In genomic region chr11:86545556-86545955, GRCm38 (mm10) we compare ENCODE assay signal across 8 mouse cellular contexts. TPM values are rescaled to one million over a fixed set of nuclear protein-coding genes. Genes with fewer than 3 reads are reported as not detected.
A peak's percentile ranks its signal among the peaks of the same experiment; 100 is the strongest.
DNase-seq lines count a peak whose midpoint lies in the region; ATAC-seq and TF ChIP-seq lines count a peak whose summit lies in the region.

No protein-coding gene starts in this region.

- ATAC-seq in heart, embryonic 11.5 days (replicated peaks; ENCODE audit: insufficient number of reproducible peaks, low FRiP score, low TSS enrichment) = no peak
- no peak for ATAC-seq in heart, embryonic 16.5 days (replicated peaks; ENCODE audit: extremely low read depth, insufficient read depth, low FRiP score)
- ATAC-seq in liver, embryonic 16.5 days (ENCODE audit: low read depth) = no peak

- 71% methylated on average over 8 of the region's 8 CpGs for WGBS in heart, embryonic 11.5 days (ENCODE audit: insufficient replicate concordance)
- 74% methylated on average over 8 of the region's 8 CpGs for WGBS in heart, embryonic 16.5 days
- 59% methylated on average over 8 of the region's 8 CpGs for WGBS in liver, embryonic 16.5 days (ENCODE audit: insufficient replicate concordance)

- H3K4me2 ChIP-seq in heart, embryonic 11.5 days = peak overlapping the region; percentile 71
- H3K4me2 ChIP-seq in heart, embryonic 16.5 days (ENCODE audit: low read depth, low read length) = peak overlapping the region; percentile 72
- H3K4me2 ChIP-seq in liver, embryonic 16.5 days (ENCODE audit: low read depth, low read length) = peak overlapping the region; percentile 71

- no peaks in the 10 kb centered on the region for H3K9me3 ChIP-seq in heart, embryonic 11.5 days (replicated peaks; ENCODE audit: control insufficient read depth, low read length)
- no peaks in the 10 kb centered on the region for H3K9me3 ChIP-seq in ES-E14 (ENCODE audit: control insufficient read depth, insufficient read depth, low read depth, low read length)
- H3K9me3 ChIP-seq in heart, embryonic 16.5 days (replicated peaks; ENCODE audit: control insufficient read depth, low read length) = peaks cover 4% of the 10 kb centered on the region; the same call in 1 of the 2 replicates
- no peaks in the 10 kb centered on the region for H3K9me3 ChIP-seq in liver, embryonic 16.5 days (replicated peaks; ENCODE audit: control insufficient read depth, low read length)

- DNase-seq in heart, postnatal 14 days = no peak
- DNase-seq in ES-E14 (ENCODE audit: low read depth, low spot score) (no peak), adipocyte (ENCODE audit: low spot score) (no peak)
- DNase-seq in adrenal gland, postnatal 14 days = no peak
- no peak for DNase-seq in Muller cell, postnatal 12 days (ENCODE audit: inconsistent ontology term)

- in situ Hi-C loops in ES-E14 (cut with MboI; ENCODE audit: low sequenced_read_pairs in 2 of 2, unreplicated experiment in 2 of 2) = no loop called here

- intact Hi-C loops in heart, postnatal 14 days (cut with DNase I) = no loop called here

- peaks cover 7% of the 10 kb centered on the region for H3K4me1 ChIP-seq in heart, embryonic 11.5 days (ENCODE audit: control insufficient read depth, insufficient read depth, low read length)
- no peaks in the 10 kb centered on the region; a peak in 1 of 4 replicates for H3K4me1 ChIP-seq in ES-E14 (ENCODE audit: control insufficient read depth in 2 of 2, insufficient read depth in 2 of 2, low read length in 2 of 2, poor library complexity in 1 of 2)
- peaks cover 32% of the 10 kb centered on the region for H3K4me1 ChIP-seq in heart, embryonic 16.5 days (ENCODE audit: control insufficient read depth, insufficient read depth, low read length)
- H3K4me1 ChIP-seq in liver, embryonic 16.5 days (ENCODE audit: control insufficient read depth, low read depth, low read length) = peaks cover 21% of the 10 kb centered on the region

- H3K9ac ChIP-seq in heart, embryonic 11.5 days (ENCODE audit: low read depth, low read length) = peak overlapping the region; percentile 76
- H3K9ac ChIP-seq in ES-E14 (ENCODE audit: insufficient read depth, low read depth, low read length, poor library complexity, severe bottlenecking) = peak overlapping the region; percentile 47; the same call in 1 of the 2 replicates
- H3K9ac ChIP-seq in heart, embryonic 16.5 days (ENCODE audit: low read length) = peak overlapping the region; percentile 76
- H3K9ac ChIP-seq in liver, embryonic 16.5 days (ENCODE audit: low read depth, low read length) = peak overlapping the region; percentile 68

- peak overlapping the region; percentile 84; the same call in 1 of the 2 replicates for H3K27ac ChIP-seq in heart, embryonic 11.5 days (ENCODE audit: low read depth, low read length)
- no peak overlapping the region for H3K27ac ChIP-seq in ES-E14 (ENCODE audit: insufficient read depth, low read depth, low read length, poor library complexity, severe bottlenecking)
- peak overlapping the region; percentile 90 for H3K27ac ChIP-seq in heart, embryonic 16.5 days (ENCODE audit: low read length)
- peak overlapping the region; percentile 92 for H3K27ac ChIP-seq in liver, embryonic 16.5 days (ENCODE audit: low read length)

- peak overlapping the region; percentile 83 for H3K4me3 ChIP-seq in heart, embryonic 11.5 days (ENCODE audit: low read depth, low read length)
- H3K4me3 ChIP-seq in ES-E14 (ENCODE audit: insufficient read depth in 1 of 2, low read depth in 1 of 2, low read length in 2 of 2, poor library complexity in 1 of 2, severe bottlenecking in 1 of 2) = peak overlapping the region; percentile 70 to 76; a peak in 3 of 4 replicates
- peak overlapping the region; percentile 79 for H3K4me3 ChIP-seq in heart, embryonic 16.5 days (ENCODE audit: low read length)
- peak overlapping the region; percentile 95 for H3K4me3 ChIP-seq in liver, embryonic 16.5 days (ENCODE audit: low read depth, low read length)

- peaks cover 3% of the 10 kb centered on the region; the same call in 1 of the 2 replicates for H3K36me3 ChIP-seq in heart, embryonic 11.5 days (ENCODE audit: control insufficient read depth, insufficient read depth, low read length)
- no peaks in the 10 kb centered on the region; the same call in 1 of the 2 replicates for H3K36me3 ChIP-seq in ES-E14 (ENCODE audit: control insufficient read depth, insufficient read depth, low read length, poor library complexity, severe bottlenecking)
- H3K36me3 ChIP-seq in heart, embryonic 16.5 days (ENCODE audit: control insufficient read depth, insufficient read depth) = peaks cover 16% of the 10 kb centered on the region
- peaks cover 4% of the 10 kb centered on the region; the same call in 1 of the 2 replicates for H3K36me3 ChIP-seq in liver, embryonic 16.5 days (ENCODE audit: control insufficient read depth, insufficient read depth)

- H3K27me3 ChIP-seq in heart, embryonic 11.5 days (ENCODE audit: control insufficient read depth, insufficient read depth, low read length) = no peaks in the 10 kb centered on the region
- H3K27me3 ChIP-seq in heart, embryonic 16.5 days (ENCODE audit: control insufficient read depth, insufficient read depth, low read length) = no peaks in the 10 kb centered on the region
- no peaks in the 10 kb centered on the region for H3K27me3 ChIP-seq in liver, embryonic 16.5 days (ENCODE audit: control insufficient read depth, insufficient read depth, low read depth, low read length)

TF ChIP-seq in ES-E14, 5 proteins besides CTCF, POLR2A, EP300 and RAD21:
- TF ChIP-seq ZC3H11A (IDR thresholded peaks at IDR 0.05; ENCODE audit: borderline replicate concordance, low read depth, low read length) = no peak

RNA-seq across cellular contexts. Expression of gene Tubd1, which starts 0.8 kb away (rescaled TPM):
- polyA plus RNA-seq in heart, embryonic 11.5 days (2014; fragmentation: Nextera tagmentation; extraction: Ambion mirVana) = 10.6 and 12.2 TPM in 2 replicates
- total RNA-seq in heart, postnatal 14 days (2021) = 1 to 10 TPM; 5.9 to 7.1 TPM
- 3.0 and 6.5 TPM in 2 replicates for total RNA-seq in ES-E14 (2012; rRNA removed)
- polyA plus RNA-seq in heart, embryonic 16.5 days (2015; fragmentation: Nextera tagmentation; extraction: Ambion mirVana) = 13.6 and 14.3 TPM in 2 replicates
- 8.8 TPM in 2 replicates for polyA plus RNA-seq in liver, embryonic 16.5 days (2015; fragmentation: Nextera tagmentation; extraction: Ambion mirVana)
- 9.1 and 9.8 TPM in 2 replicates for total RNA-seq in adrenal gland, postnatal 14 days (2021)

RNA-seq across cellular contexts. Expression of gene Rps6kb1, which starts 1.0 kb away (rescaled TPM):
- polyA plus RNA-seq in heart, embryonic 11.5 days (2014; fragmentation: Nextera tagmentation; extraction: Ambion mirVana) = 43.4 and 50.0 TPM in 2 replicates
- total RNA-seq in heart, postnatal 14 days (2021) = 10 to 100 TPM; 22.5 to 24.4 TPM
- 41.4 and 43.1 TPM in 2 replicates for total RNA-seq in ES-E14 (2012; rRNA removed)
- polyA plus RNA-seq in heart, embryonic 16.5 days (2015; fragmentation: Nextera tagmentation; extraction: Ambion mirVana) = 39.8 and 40.8 TPM in 2 replicates
- polyA plus RNA-seq in liver, embryonic 16.5 days (2015; fragmentation: Nextera tagmentation; extraction: Ambion mirVana) = 21.1 and 22.0 TPM in 2 replicates
- total RNA-seq in adrenal gland, postnatal 14 days (2021) = 39.4 and 45.2 TPM in 2 replicates
